Mouse (Mus musculus) spleen, postnatal 14 days (tissue): ENCODE measurements around the gene Fam186a.
"Not testable (repeated sequence)": the region's sequence is repeated elsewhere in the genome, so short reads cannot be mapped to it uniquely, and the experiment has no call there.

Experiments used
- DNase-seq, 2 experiments: peaks; one replicate each; pipeline ENCODE4 v3.0.0; 2021 to 2022; ENCODE audit warnings: low spot score in 2 of 2

Gene Fam186a

GRCm38 (mm10) chr15:99934501-99934900 lies 32.4 kb downstream of the Fam186a start:
- DNase-seq, result no peak

GRCm38 (mm10) chr15:99931231-99931630 lies 35.6 kb downstream of the Fam186a start:
- no peak for DNase-seq

GRCm38 (mm10) chr15:99919601-99920158 lies 47.2 kb downstream of the Fam186a start:
- DNase-seq, result no peak

- DNase-seq, result no peak
These were observed 49.6 kb downstream of the Fam186a start for GRCm38 (mm10) chr15:99917264-99917663.

- DNase-seq, result no peak
These were observed 52.2 kb downstream of the Fam186a start for GRCm38 (mm10) chr15:99914613-99915012.

GRCm38 (mm10) chr15:99911785-99912184 lies 55.1 kb downstream of the Fam186a start:
- no peak for DNase-seq

GRCm38 (mm10) chr15:99909339-99909996 lies 57.4 kb downstream of the Fam186a start:
- DNase-seq, result not testable (repeated sequence)

GRCm38 (mm10) chr15:99907514-99907913 lies 59.3 kb downstream of the Fam186a start:
- no peak for DNase-seq

- DNase-seq, result no peak
These were observed 59.8 kb downstream of the Fam186a start for GRCm38 (mm10) chr15:99907041-99907440.

- DNase-seq, result no peak
These were observed 62.0 kb downstream of the Fam186a start for GRCm38 (mm10) chr15:99904841-99905240.

GRCm38 (mm10) chr15:99904333-99904732 lies 62.5 kb downstream of the Fam186a start:
- DNase-seq, result no peak

- no peak for DNase-seq
These were observed 63.6 kb downstream of the Fam186a start for GRCm38 (mm10) chr15:99903227-99903626.

- DNase-seq, result no peak
These were observed 64.1 kb downstream of the Fam186a start for GRCm38 (mm10) chr15:99902786-99903185.

GRCm38 (mm10) chr15:99896621-99897020 lies 70.2 kb downstream of the Fam186a start:
- no peak for DNase-seq

- DNase-seq, result no peak
These were observed 75.5 kb downstream of the Fam186a start for GRCm38 (mm10) chr15:99891355-99891754.

- DNase-seq, result no peak
These were observed 76.2 kb downstream of the Fam186a start for GRCm38 (mm10) chr15:99890412-99891236.

- DNase-seq, result no peak
These were observed 77.5 kb downstream of the Fam186a start for GRCm38 (mm10) chr15:99889275-99889874.

- DNase-seq, result not testable (repeated sequence)
These were observed 79.7 kb downstream of the Fam186a start for GRCm38 (mm10) chr15:99887130-99887529.

GRCm38 (mm10) chr15:99884038-99884437 lies 82.8 kb downstream of the Fam186a start:
- no peak for DNase-seq

- no peak for DNase-seq
These were observed 88.3 kb downstream of the Fam186a start for GRCm38 (mm10) chr15:99878541-99878940.

GRCm38 (mm10) chr15:99875334-99875869 lies 91.5 kb downstream of the Fam186a start, which contains the start of gene Lima1:
Lima1 (minus strand) TSS chr15:99875456.
- peak; percentile 45 to 71 for DNase-seq
